Mouse (Mus musculus): ENCODE data around the gene Rhog. TPM values are rescaled to one million over a fixed set of nuclear protein-coding genes. Genes with fewer than 3 reads are reported as not detected.

Gene Rhog
- polyA plus RNA-seq, 1 experiment: 62.6 TPM

DNA sequence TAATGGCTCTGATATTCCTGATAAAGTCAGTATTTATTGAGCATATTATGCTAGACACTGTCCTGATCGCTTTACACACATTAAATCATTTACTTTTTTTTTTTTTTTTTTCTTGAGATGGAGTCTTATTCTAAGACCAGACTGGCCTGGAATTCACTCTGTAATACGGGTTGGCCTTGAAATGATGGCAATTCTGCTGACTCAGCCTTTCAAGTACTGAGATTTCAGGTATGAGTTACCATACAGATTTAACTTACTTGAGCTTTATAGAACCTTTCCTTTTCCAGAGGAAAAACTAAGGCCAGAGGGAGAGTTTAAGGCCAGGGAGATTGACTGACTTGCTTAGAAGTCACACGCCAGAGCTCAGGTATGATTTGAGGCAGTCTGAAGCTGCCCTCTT is 782 bp upstream of the Rhog start:
- H3ac ChIP-seq (ENCODE audit: control insufficient read depth, insufficient read length): no peak overlapping the region
- H3K27me3 ChIP-seq (ENCODE audit: control insufficient read depth, insufficient read depth, insufficient read length): no peaks in the 10 kb centered on the region
- no peak overlapping the region for H3K4me3 ChIP-seq
- no peak overlapping the region for H3K4me2 ChIP-seq (ENCODE audit: low read depth)
- H3K79me2 ChIP-seq (ENCODE audit: control insufficient read depth, insufficient read depth): no peaks in the 10 kb centered on the region
- TF ChIP-seq E2F4 (IDR thresholded peaks at IDR 0.05; ENCODE audit: insufficient read depth): no peak
- no peak for TF ChIP-seq MYOG (IDR thresholded peaks at IDR 0.05; ENCODE audit: control insufficient read depth in 1 of 3, insufficient read depth in 1 of 3, insufficient read length in 2 of 3, low read depth in 2 of 3)
- no peak for TF ChIP-seq USF1 (IDR thresholded peaks at IDR 0.05; ENCODE audit: low read depth)
- no peak for TF ChIP-seq REST (IDR thresholded peaks at IDR 0.05; ENCODE audit: insufficient read depth, insufficient read length)
- no peak for TF ChIP-seq MAX (IDR thresholded peaks at IDR 0.05; ENCODE audit: low read depth)
- TF ChIP-seq MYOD1 (IDR thresholded peaks at IDR 0.05; ENCODE audit: control insufficient read depth in 1 of 3, insufficient read length in 2 of 3, low read depth in 2 of 3): no peak
- no peak for TF ChIP-seq SRF (IDR thresholded peaks at IDR 0.05; ENCODE audit: control insufficient read depth, insufficient read length, low read depth)
- no peak for TF ChIP-seq TCF12 (IDR thresholded peaks at IDR 0.05; ENCODE audit: insufficient read depth, poor library complexity, severe bottlenecking)
- TF ChIP-seq POLR2AphosphoS2 (IDR thresholded peaks at IDR 0.05; ENCODE audit: insufficient read length, low read depth): no peak
- TF ChIP-seq CEBPB (IDR thresholded peaks at IDR 0.05; ENCODE audit: insufficient read depth, poor library complexity, severe bottlenecking): no peak
- TF ChIP-seq POLR2A (IDR thresholded peaks at IDR 0.05; ENCODE audit: insufficient read length, low read depth): no peak
- no peak for TF ChIP-seq TCF3 (IDR thresholded peaks at IDR 0.05; ENCODE audit: insufficient read length, low read depth)
- no peaks in the 10 kb centered on the region for H3K36me3 ChIP-seq (ENCODE audit: control insufficient read depth, insufficient read depth)

DNA sequence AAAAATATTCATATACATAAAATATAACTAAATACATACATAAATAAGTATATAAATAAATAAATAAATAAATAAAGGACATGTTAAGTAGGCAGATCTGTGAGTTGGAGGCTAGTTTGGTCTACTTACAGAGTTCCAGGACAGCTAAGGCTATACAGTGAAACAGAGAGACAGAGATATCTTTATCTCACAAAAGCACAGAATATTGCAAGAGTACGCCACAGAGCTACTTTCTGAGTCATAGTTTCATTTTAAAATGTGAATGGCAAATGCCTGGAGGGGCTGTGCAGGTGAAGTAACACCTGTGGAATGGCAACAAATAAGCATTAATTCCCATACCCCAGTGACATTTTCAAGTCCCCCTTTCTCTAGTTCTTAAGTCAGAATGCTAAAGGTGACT is 2.2 kb downstream of the Rhog start:
- Histone ChIP-seq H3K36me3 (ENCODE audit: control insufficient read depth, insufficient read depth) (no peaks in the 10 kb centered on the region), H3K27me3 (ENCODE audit: control insufficient read depth, insufficient read depth, insufficient read length) (no peaks in the 10 kb centered on the region), H3K4me2 (ENCODE audit: low read depth) (no peak overlapping the region), H3ac (ENCODE audit: control insufficient read depth, insufficient read length) (no peak overlapping the region), H3K4me3 (no peak overlapping the region), H3K79me2 (ENCODE audit: control insufficient read depth, insufficient read depth) (peaks cover 11% of the 10 kb centered on the region)
- TF ChIP-seq E2F4 (IDR thresholded peaks at IDR 0.05; ENCODE audit: insufficient read depth): no peak
- no peak for TF ChIP-seq SRF (IDR thresholded peaks at IDR 0.05; ENCODE audit: control insufficient read depth, insufficient read length, low read depth)
- TF ChIP-seq MYOD1 (IDR thresholded peaks at IDR 0.05; ENCODE audit: control insufficient read depth in 1 of 3, insufficient read length in 2 of 3, low read depth in 2 of 3): no peak
- TF ChIP-seq MAX (IDR thresholded peaks at IDR 0.05; ENCODE audit: low read depth): no peak

DNA sequence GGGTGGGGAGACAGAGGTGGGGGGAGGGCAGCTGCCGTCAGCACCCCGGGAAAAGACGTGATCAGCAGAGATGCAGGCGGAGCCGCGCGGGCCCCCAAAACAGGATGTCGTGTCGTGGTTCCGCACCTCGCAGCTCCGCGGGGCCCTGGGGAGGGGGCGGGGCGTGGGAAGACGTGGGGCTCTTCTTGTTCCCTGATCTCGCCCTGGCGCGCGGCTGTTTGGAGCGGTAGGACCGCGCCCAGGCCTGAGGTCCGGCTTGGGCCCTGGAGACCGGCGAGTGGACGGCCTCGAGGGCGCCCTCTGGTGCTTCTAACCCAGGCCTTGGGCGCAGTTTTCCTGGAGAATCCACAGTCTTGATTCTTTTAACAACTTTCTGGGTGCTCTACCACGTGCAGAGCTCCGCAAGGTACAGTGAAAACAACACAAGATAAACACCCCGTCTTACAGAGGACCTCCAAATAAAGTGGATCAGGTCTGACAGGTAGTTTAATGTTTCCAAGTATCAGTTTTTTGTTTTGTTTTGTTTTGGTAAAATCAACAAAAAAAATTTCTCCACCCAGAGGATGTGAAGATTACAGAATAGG is 5.1 kb downstream of the Rhog start:
- no peaks in the 10 kb centered on the region for H3K36me3 ChIP-seq (ENCODE audit: control insufficient read depth, insufficient read depth)
- H3K4me3 ChIP-seq: peak overlapping the region; percentile 79
- H3K4me2 ChIP-seq (ENCODE audit: low read depth): peak overlapping the region; percentile 82
- H3K27me3 ChIP-seq (ENCODE audit: control insufficient read depth, insufficient read depth, insufficient read length): no peaks in the 10 kb centered on the region
- H3K79me2 ChIP-seq (ENCODE audit: control insufficient read depth, insufficient read depth): peaks cover 40% of the 10 kb centered on the region
- TF ChIP-seq MYOG (IDR thresholded peaks at IDR 0.05; ENCODE audit: control insufficient read depth in 1 of 3, insufficient read depth in 1 of 3, insufficient read length in 2 of 3, low read depth in 2 of 3): peak in 1 of 3 experiments; percentile 2
- TF ChIP-seq USF1 (IDR thresholded peaks at IDR 0.05; ENCODE audit: low read depth): peak; percentile 44
- TF ChIP-seq POLR2A (IDR thresholded peaks at IDR 0.05; ENCODE audit: insufficient read length, low read depth): peak; percentile 52
- peak; percentile 21 for TF ChIP-seq POLR2AphosphoS2 (IDR thresholded peaks at IDR 0.05; ENCODE audit: insufficient read length, low read depth)
- TF ChIP-seq MYOD1 (IDR thresholded peaks at IDR 0.05; ENCODE audit: control insufficient read depth in 1 of 3, insufficient read length in 2 of 3, low read depth in 2 of 3): peak in 1 of 3 experiments; percentile 2
- TF ChIP-seq TCF12 (IDR thresholded peaks at IDR 0.05; ENCODE audit: insufficient read depth, poor library complexity, severe bottlenecking): no peak
- no peak for TF ChIP-seq CEBPB (IDR thresholded peaks at IDR 0.05; ENCODE audit: insufficient read depth, poor library complexity, severe bottlenecking)
- peak overlapping the region; percentile 60 for H3ac ChIP-seq (ENCODE audit: control insufficient read depth, insufficient read length)

DNA sequence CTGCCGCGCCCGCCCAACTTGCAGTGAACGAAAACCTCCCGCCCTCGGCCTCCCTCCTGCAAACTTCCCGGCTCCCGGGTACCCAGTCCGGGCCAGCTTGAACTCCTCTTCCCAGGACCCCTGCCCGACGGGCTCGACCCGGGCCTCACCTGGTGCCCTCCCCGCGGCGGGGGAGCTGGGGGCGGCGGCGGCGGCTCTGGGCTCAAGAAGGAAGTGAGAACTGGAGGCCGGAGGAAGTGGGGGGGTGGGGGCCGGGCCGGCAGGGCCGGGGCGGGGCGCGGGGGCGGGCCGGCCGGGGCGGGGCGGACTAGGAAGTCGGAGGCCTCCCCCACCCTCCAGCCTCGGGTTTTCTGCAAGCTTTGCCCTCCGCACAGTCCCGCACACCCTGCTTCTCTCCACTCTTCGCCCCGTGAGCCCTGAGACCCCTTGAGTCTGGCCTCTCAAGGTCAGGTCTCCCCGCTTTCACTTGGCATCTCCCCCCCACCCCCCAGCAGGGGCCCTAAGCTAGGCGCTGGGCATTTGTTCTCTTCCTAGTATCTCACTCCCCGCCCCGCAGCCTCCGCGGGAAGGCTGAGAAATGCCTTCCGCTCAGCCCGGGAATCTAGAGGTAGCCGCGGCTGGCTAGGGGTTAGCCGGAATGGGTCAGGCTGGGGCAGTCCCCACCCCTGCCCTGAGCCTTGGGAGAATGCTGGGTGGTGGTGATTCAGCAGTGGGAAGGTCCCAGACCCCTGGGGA is 5.8 kb downstream of the Rhog start:
- Histone ChIP-seq H3K4me2 (ENCODE audit: low read depth) (peak overlapping the region; percentile 62), H3K79me2 (ENCODE audit: control insufficient read depth, insufficient read depth) (peaks cover 46% of the 10 kb centered on the region), H3K36me3 (ENCODE audit: control insufficient read depth, insufficient read depth) (no peaks in the 10 kb centered on the region), H3K27me3 (ENCODE audit: control insufficient read depth, insufficient read depth, insufficient read length) (no peaks in the 10 kb centered on the region), H3ac (ENCODE audit: control insufficient read depth, insufficient read length) (peak overlapping the region; percentile 60), H3K4me3 (peak overlapping the region; percentile 79)
- TF ChIP-seq POLR2AphosphoS2 (IDR thresholded peaks at IDR 0.05; ENCODE audit: insufficient read length, low read depth): peak; percentile 74
- TF ChIP-seq USF1 (IDR thresholded peaks at IDR 0.05; ENCODE audit: low read depth): no peak
- TF ChIP-seq SRF (IDR thresholded peaks at IDR 0.05; ENCODE audit: control insufficient read depth, insufficient read length, low read depth): no peak
- TF ChIP-seq POLR2A (IDR thresholded peaks at IDR 0.05; ENCODE audit: insufficient read length, low read depth): peak; percentile 71
- TF ChIP-seq MYOD1 (IDR thresholded peaks at IDR 0.05; ENCODE audit: control insufficient read depth in 1 of 3, insufficient read length in 2 of 3, low read depth in 2 of 3): no peak
- no peak for TF ChIP-seq TCF12 (IDR thresholded peaks at IDR 0.05; ENCODE audit: insufficient read depth, poor library complexity, severe bottlenecking)
- peak in 1 of 3 experiments; percentile 1 for TF ChIP-seq MYOG (IDR thresholded peaks at IDR 0.05; ENCODE audit: control insufficient read depth in 1 of 3, insufficient read depth in 1 of 3, insufficient read length in 2 of 3, low read depth in 2 of 3)

DNA sequence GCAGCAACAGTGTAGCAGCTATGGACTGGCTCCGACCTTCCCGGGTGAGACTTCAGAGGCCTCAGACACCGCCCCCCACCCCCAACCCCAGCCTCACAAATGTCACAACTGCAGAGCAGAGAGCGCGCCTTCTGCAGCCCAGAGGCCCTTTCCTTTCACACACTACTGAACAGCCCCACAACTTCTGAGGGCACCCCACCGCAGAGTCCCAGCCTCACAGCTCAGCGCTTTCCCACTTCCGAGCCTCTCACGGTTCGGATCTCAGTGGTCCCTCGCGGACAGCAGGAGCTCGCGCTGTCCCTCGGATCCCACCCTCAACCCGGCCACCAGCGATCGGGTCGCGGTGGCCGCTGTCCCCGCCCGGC is 6.3 kb downstream of the Rhog start:
- TF ChIP-seq REST (IDR thresholded peaks at IDR 0.05; ENCODE audit: insufficient read depth, insufficient read length) (no peak), POLR2AphosphoS2 (IDR thresholded peaks at IDR 0.05; ENCODE audit: insufficient read length, low read depth) (no peak), TCF3 (IDR thresholded peaks at IDR 0.05; ENCODE audit: insufficient read length, low read depth) (no peak), E2F4 (IDR thresholded peaks at IDR 0.05; ENCODE audit: insufficient read depth) (no peak), MYOG (IDR thresholded peaks at IDR 0.05; ENCODE audit: control insufficient read depth in 1 of 3, insufficient read depth in 1 of 3, insufficient read length in 2 of 3, low read depth in 2 of 3) (no peak), SRF (IDR thresholded peaks at IDR 0.05; ENCODE audit: control insufficient read depth, insufficient read length, low read depth) (no peak), MYOD1 (IDR thresholded peaks at IDR 0.05; ENCODE audit: control insufficient read depth in 1 of 3, insufficient read length in 2 of 3, low read depth in 2 of 3) (no peak), MAX (IDR thresholded peaks at IDR 0.05; ENCODE audit: low read depth) (no peak), USF1 (IDR thresholded peaks at IDR 0.05; ENCODE audit: low read depth) (no peak), TCF12 (IDR thresholded peaks at IDR 0.05; ENCODE audit: insufficient read depth, poor library complexity, severe bottlenecking) (no peak), CEBPB (IDR thresholded peaks at IDR 0.05; ENCODE audit: insufficient read depth, poor library complexity, severe bottlenecking) (no peak), POLR2A (IDR thresholded peaks at IDR 0.05; ENCODE audit: insufficient read length, low read depth) (no peak)
- H3K4me2 ChIP-seq (ENCODE audit: low read depth): peak overlapping the region; percentile 90

More for the DNA sequence above, 6.3 kb downstream of the Rhog start:
- H3K36me3 ChIP-seq (ENCODE audit: control insufficient read depth, insufficient read depth): no peaks in the 10 kb centered on the region
- H3K79me2 ChIP-seq (ENCODE audit: control insufficient read depth, insufficient read depth): peaks cover 51% of the 10 kb centered on the region
- H3K4me3 ChIP-seq: peak overlapping the region; percentile 79
- H3K27me3 ChIP-seq (ENCODE audit: control insufficient read depth, insufficient read depth, insufficient read length): no peaks in the 10 kb centered on the region
- peak overlapping the region; percentile 60 for H3ac ChIP-seq (ENCODE audit: control insufficient read depth, insufficient read length)

All from myocyte (in vitro differentiated cells).